Mouse (Mus musculus) heart, embryonic 11.5 days (tissue): ENCODE results near the gene Anxa4. TPM values are rescaled to one million over a fixed set of nuclear protein-coding genes. Genes with fewer than 3 reads are reported as not detected.

Experiments
- ATAC-seq: fragments of 200-750 bp; cut with Nextera tagmentation; replicated peaks from 2 replicates; pipeline ENCODE4 v1.8.0; 2017; ENCODE audit warnings: moderate library complexity; ENCODE audit not compliant: insufficient number of reproducible peaks, low FRiP score, low TSS enrichment
- H3K27ac ChIP-seq: fragments of 300-500 bp; sonication (generic); 2 replicates; pipeline ENCODE4 v1.5.1; 2014; ENCODE audit warnings: mild to moderate bottlenecking, low read depth, low read length
- H3K27me3 ChIP-seq: fragments of 300-500 bp; sonication (generic); 2 replicates; pipeline ENCODE4 v1.6.1; 2014; ENCODE audit warnings: mild to moderate bottlenecking, low read length, mixed read lengths; ENCODE audit not compliant: control insufficient read depth, insufficient read depth
- H3K36me3 ChIP-seq: fragments of 300-500 bp; sonication (generic); 2 replicates; pipeline ENCODE4 v1.6.1; 2014; ENCODE audit warnings: mild to moderate bottlenecking, low read length, moderate library complexity, mixed read lengths; ENCODE audit not compliant: control insufficient read depth, insufficient read depth
- H3K4me1 ChIP-seq: fragments of 300-500 bp; sonication (generic); 2 replicates; pipeline ENCODE4 v1.6.1; 2014; ENCODE audit warnings: low read length; ENCODE audit not compliant: control insufficient read depth, insufficient read depth
- H3K4me2 ChIP-seq: fragments of 300-500 bp; sonication (generic); 2 replicates; pipeline ENCODE4 v1.6.1; 2014; ENCODE audit warnings: mild to moderate bottlenecking, moderate library complexity
- H3K4me3 ChIP-seq: fragments of 300-500 bp; sonication (generic); 2 replicates; pipeline ENCODE4 v1.5.1; 2014; ENCODE audit warnings: low read depth, low read length
- H3K9ac ChIP-seq: fragments of 300-500 bp; sonication (generic); 2 replicates; pipeline ENCODE4 v1.6.1; 2014; ENCODE audit warnings: mild to moderate bottlenecking, low read depth, low read length, moderate library complexity
- H3K9me3 ChIP-seq: fragments of 300-500 bp; sonication (generic); replicated peaks from 2 replicates; pipeline ENCODE4 v1.6.1; 2016; ENCODE audit warnings: low read length; ENCODE audit not compliant: control insufficient read depth
- WGBS: fragments of 180-500 bp; shearing (Covaris S2); extraction: QIAGEN DNeasy Blood & Tissue Kit; methylation state at CpG from one replicate; pipeline ENCODE4 v1.1.7; 2014; ENCODE audit not compliant: insufficient replicate concordance; 5-methylcytosine and 5-hydroxymethylcytosine counted together
- polyA plus RNA-seq: library from polyadenylated mRNA; unstranded; fragments of >200 nt; fragmentation: Nextera tagmentation; extraction: Ambion mirVana; gene quantifications from 2 replicates; pipeline ENCODE4 v1.2.1, GENCODE M21; 2014

The Anxa4 gene
- polyA plus RNA-seq, 1 experiment from 2014 or later = 13.0 TPM

DNA sequence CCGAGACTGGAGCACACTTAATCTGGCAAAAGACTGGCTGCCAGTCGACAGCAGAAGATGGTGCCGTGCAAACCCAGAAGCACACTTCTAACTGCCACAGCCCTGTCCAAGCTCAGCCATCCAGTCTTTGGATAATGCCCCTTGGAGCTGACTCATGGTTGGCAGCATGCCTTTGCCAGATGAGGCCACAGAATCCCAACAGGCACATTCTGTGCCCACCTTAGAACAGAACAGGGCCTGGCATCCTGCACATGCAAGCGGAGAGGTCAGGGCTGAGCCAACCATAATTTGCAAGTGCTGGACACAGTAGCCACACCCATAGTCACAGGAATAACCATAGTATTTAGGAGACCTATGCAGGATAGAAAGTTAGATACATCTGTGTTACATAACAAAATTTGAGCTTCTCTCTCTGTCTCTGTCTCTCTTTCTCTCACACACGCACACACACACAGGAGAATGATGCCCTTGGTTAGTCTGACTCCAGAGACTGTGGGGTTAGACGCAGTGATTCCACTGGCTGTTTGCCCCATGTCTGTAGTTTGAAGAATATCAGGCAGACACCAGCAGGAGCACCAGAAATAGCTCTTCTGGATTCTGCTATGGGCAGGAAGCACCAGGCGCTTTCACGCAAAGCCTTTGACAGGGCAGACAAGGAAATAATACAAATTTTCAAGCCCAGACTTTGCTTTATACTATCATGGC lies 17.2 kb downstream of the Anxa4 start:
- H3K4me2 ChIP-seq = no peak overlapping the region
- WGBS = 73% methylated on average over 8 of the region's 8 CpGs
- no peak overlapping the region for H3K9ac ChIP-seq
- H3K4me1 ChIP-seq = no peaks in the 10 kb centered on the region
- no peaks in the 10 kb centered on the region for H3K27me3 ChIP-seq
- no peaks in the 10 kb centered on the region for H3K9me3 ChIP-seq
- H3K27ac ChIP-seq = no peak overlapping the region
- no peak overlapping the region for H3K4me3 ChIP-seq
- no peak for ATAC-seq
- no peaks in the 10 kb centered on the region for H3K36me3 ChIP-seq

DNA sequence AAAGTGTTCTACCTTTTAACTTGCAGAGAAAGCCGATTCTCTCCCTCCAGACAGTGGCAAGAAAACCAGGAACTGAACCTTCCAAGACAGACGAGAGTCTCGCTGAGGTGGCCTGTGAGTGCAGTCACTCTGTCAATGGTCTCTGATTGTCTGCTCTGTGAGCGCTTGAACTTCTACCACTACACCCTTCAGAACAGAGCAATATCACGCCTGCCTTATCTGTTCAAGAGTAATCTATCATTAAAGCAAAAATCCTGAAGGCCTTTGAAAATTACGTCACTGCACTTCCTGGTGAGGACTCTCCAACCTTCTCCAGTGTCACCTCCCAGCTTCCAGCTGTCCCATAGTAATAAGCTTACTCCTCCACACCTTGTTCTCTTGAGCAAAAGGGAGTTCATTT lies 18.4 kb downstream of the Anxa4 start:
- Histone ChIP-seq H3K4me3 (no peak overlapping the region), H3K27me3 (no peaks in the 10 kb centered on the region), H3K27ac (no peak overlapping the region), H3K9ac (no peak overlapping the region), H3K4me1 (no peaks in the 10 kb centered on the region), H3K9me3 (no peaks in the 10 kb centered on the region), H3K36me3 (no peaks in the 10 kb centered on the region), H3K4me2 (no peak overlapping the region)
- 57% methylated on average over 6 of the region's 6 CpGs for WGBS
- no peak for ATAC-seq

- no peak for ATAC-seq
- H3K4me1 ChIP-seq = no peaks in the 10 kb centered on the region
- WGBS = 82% methylated on average over 4 of the region's 4 CpGs
- no peak overlapping the region for H3K9ac ChIP-seq
- H3K27me3 ChIP-seq = no peaks in the 10 kb centered on the region
- H3K27ac ChIP-seq = no peak overlapping the region
- H3K4me2 ChIP-seq = no peak overlapping the region
- no peaks in the 10 kb centered on the region for H3K36me3 ChIP-seq
- no peaks in the 10 kb centered on the region for H3K9me3 ChIP-seq
- H3K4me3 ChIP-seq = no peak overlapping the region
These were observed 19.6 kb downstream of the Anxa4 start for GRCm38 (mm10) chr6:86773830-86774229.

DNA sequence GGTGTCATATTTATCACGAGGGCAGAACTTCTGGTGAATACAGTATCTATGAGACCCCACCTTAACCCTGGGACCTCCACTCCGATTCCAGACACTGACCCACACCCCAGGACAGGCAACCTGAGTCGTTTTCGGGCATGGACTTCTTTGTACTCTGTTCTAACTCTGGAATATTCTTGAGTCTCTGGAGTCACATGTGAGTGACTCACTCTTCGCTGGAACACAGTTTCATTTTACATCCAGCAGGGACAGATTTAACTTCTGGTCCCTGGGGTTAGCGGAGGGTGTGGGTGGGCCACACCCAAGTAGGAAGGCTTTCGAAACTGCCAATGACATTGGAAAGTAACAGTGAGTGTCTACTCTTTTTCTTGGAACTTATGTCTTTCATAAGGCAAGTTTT lies 20.8 kb downstream of the Anxa4 start:
- Histone ChIP-seq H3K9me3 (no peaks in the 10 kb centered on the region), H3K9ac (no peak overlapping the region), H3K36me3 (no peaks in the 10 kb centered on the region), H3K4me3 (no peak overlapping the region), H3K4me2 (no peak overlapping the region), H3K27me3 (no peaks in the 10 kb centered on the region), H3K4me1 (no peaks in the 10 kb centered on the region), H3K27ac (no peak overlapping the region)
- ATAC-seq = no peak
- whole genome bisulfite sequencing = 78% methylated on average over 7 of the region's 7 CpGs

- Histone ChIP-seq H3K36me3 (no peaks in the 10 kb centered on the region), H3K9me3 (no peaks in the 10 kb centered on the region), H3K9ac (no peak overlapping the region), H3K4me2 (no peak overlapping the region), H3K27ac (no peak overlapping the region), H3K27me3 (no peaks in the 10 kb centered on the region), H3K4me1 (no peaks in the 10 kb centered on the region), H3K4me3 (no peak overlapping the region)
- ATAC-seq = no peak
- 71% methylated on average over 4 of the region's 4 CpGs for WGBS
These were observed 24.4 kb downstream of the Anxa4 start for GRCm38 (mm10) chr6:86768938-86769337.

- no peaks in the 10 kb centered on the region for H3K9me3 ChIP-seq
- no peak overlapping the region for H3K4me2 ChIP-seq
- no peaks in the 10 kb centered on the region for H3K27me3 ChIP-seq
- no peaks in the 10 kb centered on the region for H3K4me1 ChIP-seq
- no peak for ATAC-seq
- WGBS = 70% methylated on average over 4 of the region's 4 CpGs
- H3K9ac ChIP-seq = no peak overlapping the region
- H3K27ac ChIP-seq = no peak overlapping the region
- no peak overlapping the region for H3K4me3 ChIP-seq
- no peaks in the 10 kb centered on the region for H3K36me3 ChIP-seq
These were observed 25.1 kb downstream of the Anxa4 start for GRCm38 (mm10) chr6:86768186-86768776.

DNA sequence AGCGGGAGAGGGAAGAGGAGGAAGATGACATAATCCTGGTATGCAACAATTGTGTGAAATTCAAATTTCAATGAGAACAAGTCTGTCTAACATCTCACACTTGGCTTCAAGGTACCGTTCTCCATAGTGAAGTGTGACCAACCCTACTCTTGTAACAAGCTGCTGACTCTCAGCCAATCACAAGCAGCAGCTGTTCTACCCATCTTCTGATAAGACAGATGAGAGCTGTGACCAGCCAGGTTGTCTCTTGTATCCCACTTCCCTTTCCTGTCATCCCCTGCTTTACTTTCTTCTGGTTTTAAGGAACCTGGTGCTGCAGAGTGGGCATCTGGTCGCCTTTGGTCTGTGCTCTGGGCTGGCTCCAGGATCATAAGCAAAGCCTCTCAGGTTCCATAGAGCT lies 25.9 kb downstream of the Anxa4 start:
- Histone ChIP-seq H3K9me3 (no peaks in the 10 kb centered on the region; the same call in 1 of the 2 replicates), H3K36me3 (no peaks in the 10 kb centered on the region), H3K4me1 (no peaks in the 10 kb centered on the region), H3K27ac (no peak overlapping the region), H3K4me3 (no peak overlapping the region), H3K9ac (no peak overlapping the region), H3K27me3 (no peaks in the 10 kb centered on the region), H3K4me2 (no peak overlapping the region)
- 61% methylated on average over 3 of the region's 3 CpGs for WGBS
- no peak for ATAC-seq

DNA sequence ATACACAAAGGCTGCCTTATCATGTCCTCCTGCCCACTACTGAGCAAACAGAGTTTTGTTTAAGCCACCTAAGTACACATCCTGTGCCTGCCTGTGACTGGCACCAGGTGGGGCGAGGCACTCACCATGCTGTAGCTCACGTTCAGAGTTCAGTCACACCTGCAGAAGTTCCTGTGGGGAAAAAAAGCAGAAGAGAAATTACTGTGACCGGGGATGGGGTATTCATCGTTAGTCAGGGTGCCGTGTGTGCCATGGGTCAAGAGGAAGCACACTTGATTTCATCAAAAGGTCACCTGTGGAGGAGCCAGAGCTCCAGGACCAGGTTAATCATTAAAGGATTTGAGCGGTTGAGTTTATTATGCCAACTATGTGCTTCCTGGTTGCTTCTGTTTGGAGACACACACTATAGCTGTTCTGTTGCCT lies 27.7 kb downstream of the Anxa4 start:
- WGBS = 69% methylated on average over 6 of the region's 6 CpGs

More for the DNA sequence above, 27.7 kb downstream of the Anxa4 start:
- no peak overlapping the region for H3K4me2 ChIP-seq
- ATAC-seq = no peak
- no peak overlapping the region for H3K27ac ChIP-seq
- no peaks in the 10 kb centered on the region; the same call in 1 of the 2 replicates for H3K9me3 ChIP-seq
- no peaks in the 10 kb centered on the region for H3K4me1 ChIP-seq
- no peak overlapping the region for H3K9ac ChIP-seq
- no peaks in the 10 kb centered on the region for H3K36me3 ChIP-seq
- no peak overlapping the region for H3K4me3 ChIP-seq
- H3K27me3 ChIP-seq = no peaks in the 10 kb centered on the region
